Mouse (Mus musculus) heart, postnatal 0 days (tissue): ENCODE data around the gene Olig2. TPM values are rescaled to one million over a fixed set of nuclear protein-coding genes. Genes with fewer than 3 reads are reported as not detected.

Experiments used
- ATAC-seq: fragments of 200-750 bp; cut with Nextera tagmentation; 2 replicates; pipeline ENCODE4 v1.8.0; 2017; ENCODE audit warnings: low read depth, moderate number of reproducible peaks, moderate library complexity; ENCODE audit not compliant: insufficient read depth
- DNase-seq: peaks from one replicate; pipeline ENCODE4 v3.0.0-alpha.2; 2016; ENCODE audit warnings: low spot score
- H3K27ac ChIP-seq: fragments of 300-500 bp; sonication (generic); 2 replicates; pipeline ENCODE4 v1.5.1; 2014; ENCODE audit warnings: low read depth, mild to moderate bottlenecking
- H3K27me3 ChIP-seq: fragments of 300-500 bp; sonication (generic); 2 replicates; pipeline ENCODE4 v1.6.1; 2014; ENCODE audit warnings: low read length, mixed read lengths; ENCODE audit not compliant: control insufficient read depth, insufficient read depth
- H3K36me3 ChIP-seq: fragments of 300-500 bp; sonication (generic); replicated peaks from 2 replicates; pipeline ENCODE4 v1.6.1; 2014; ENCODE audit warnings: low read length, mixed read lengths; ENCODE audit not compliant: control insufficient read depth, insufficient read depth
- H3K4me1 ChIP-seq: fragments of 300-500 bp; sonication (generic); 2 replicates; pipeline ENCODE4 v1.6.1; 2014; ENCODE audit warnings: antibody characterized with exemption; ENCODE audit not compliant: control insufficient read depth, insufficient read depth
- H3K4me2 ChIP-seq: fragments of 300-500 bp; sonication (generic); 2 replicates; pipeline ENCODE4 v1.6.1; 2014; ENCODE audit warnings: low read depth, mild to moderate bottlenecking, low read length, moderate library complexity
- H3K4me3 ChIP-seq: fragments of 300-500 bp; sonication (generic); 2 replicates; pipeline ENCODE4 v1.5.1; 2014; ENCODE audit warnings: low read depth, low read length
- H3K9ac ChIP-seq: fragments of 300-500 bp; sonication (generic); replicated peaks from 2 replicates; pipeline ENCODE4 v1.6.1; 2014; ENCODE audit warnings: low read depth, low read length, mixed read lengths
- H3K9me3 ChIP-seq: fragments of 300-500 bp; sonication (generic); replicated peaks from 2 replicates; pipeline ENCODE4 v1.6.1; 2016; ENCODE audit warnings: low read length; ENCODE audit not compliant: control insufficient read depth
- CTCF ChIP-seq: IDR thresholded peaks from 2 replicates; pipeline ENCODE4 v1.5.1; 2016; ENCODE audit warnings: antibody characterized with exemption, control low read depth, low read depth
- EP300 ChIP-seq: IDR thresholded peaks from 2 replicates; pipeline ENCODE4 v1.6.1; 2016; ENCODE audit warnings: antibody characterized with exemption, low read depth
- WGBS: fragments of 180-500 bp; shearing (Covaris S2); extraction: QIAGEN DNeasy Blood & Tissue Kit; methylation state at CpG from one replicate; pipeline ENCODE4 v1.1.7; 2014; 5-methylcytosine and 5-hydroxymethylcytosine counted together
- polyA plus RNA-seq: library from polyadenylated mRNA; unstranded; fragments of >200 nt; fragmentation: Nextera tagmentation; extraction: Ambion mirVana; gene quantifications from 2 replicates; pipeline ENCODE4 v1.2.1, GENCODE M21; 2015
- total RNA-seq: library from RNA; depleted of rRNA; stranded (reverse); fragments of >200 nt; gene quantifications from 2 replicates; pipeline ENCODE4 v1.2.3, GENCODE M21; 2014; ENCODE audit warnings: low replicate concordance; rRNA removed

Gene Olig2
- 0.46 TPM in 1 of 2 replicates, not detected in the other for total RNA-seq
- polyA plus RNA-seq, result not detected in 2 replicates

- TF ChIP-seq EP300 (no peak), CTCF (no peak)
- Histone ChIP-seq H3K4me3 (peak within 1 kb of the TSS; percentile 30), H3K9me3 (no peaks in the 10 kb centered on the region), H3K9ac (no peak within 1 kb of the TSS), H3K4me1 (no peaks in the 10 kb centered on the region; the same call in 1 of the 2 replicates), H3K4me2 (peak within 1 kb of the TSS; percentile 45), H3K27me3 (peaks cover 100% of the 10 kb centered on the region), H3K36me3 (no peaks in the 10 kb centered on the region), H3K27ac (no peak within 1 kb of the TSS)
- ATAC-seq (no peak), DNase-seq (no peak)
- 1% methylated on average over 53 of the region's 53 CpGs for WGBS
These were observed at the start of gene Olig2 for GRCm38 (mm10) chr16:91225233-91226037. Gene Olig2 (plus strand): TSS chr16:91225457.

- Histone ChIP-seq H3K4me1 (no peaks in the 10 kb centered on the region), H3K27me3 (no peaks in the 10 kb centered on the region), H3K9ac (no peak overlapping the region), H3K4me2 (no peak overlapping the region), H3K9me3 (no peaks in the 10 kb centered on the region), H3K36me3 (no peaks in the 10 kb centered on the region), H3K4me3 (no peak overlapping the region), H3K27ac (no peak overlapping the region)
- DNase-seq (no peak), ATAC-seq (no peak)
- TF ChIP-seq EP300, result no peak
- TF ChIP-seq CTCF, result no peak
- 75% methylated on average over 8 of the region's 8 CpGs for WGBS
These were observed 49.4 kb upstream of the Olig2 start for GRCm38 (mm10) chr16:91175892-91176291.

DNA sequence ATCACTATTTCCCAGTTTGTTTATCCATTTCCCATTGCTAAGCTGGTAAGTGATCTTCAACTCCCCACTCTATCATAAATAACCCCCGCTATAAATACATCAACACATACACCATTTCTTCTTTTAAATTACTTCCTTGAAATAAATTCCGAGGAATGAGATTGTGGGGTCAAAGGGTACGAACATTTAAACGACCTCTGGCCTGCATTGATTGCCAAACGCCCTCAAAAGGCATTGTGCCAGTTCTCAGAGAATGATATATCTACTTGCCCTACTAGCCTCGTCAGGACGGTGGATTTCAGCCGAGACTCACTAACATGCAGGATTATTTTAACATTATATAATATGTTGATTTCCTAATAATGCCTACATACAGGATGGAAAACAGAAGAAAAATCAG, 38.2 kb upstream of the Olig2 start:
- H3K36me3 ChIP-seq, result no peaks in the 10 kb centered on the region
- 67% methylated on average over 8 of the region's 8 CpGs for WGBS
- no peaks in the 10 kb centered on the region for H3K9me3 ChIP-seq
- H3K9ac ChIP-seq, result no peak overlapping the region
- H3K27me3 ChIP-seq, result 0 out of 2 replicates have a peak, but pooled peaks cover 3% of the 10 kb centered on the region
- H3K4me2 ChIP-seq, result no peak overlapping the region
- H3K4me3 ChIP-seq, result no peak overlapping the region
- H3K4me1 ChIP-seq, result no peaks in the 10 kb centered on the region
- DNase-seq (no peak), ATAC-seq (no peak)
- no peak overlapping the region for H3K27ac ChIP-seq
- TF ChIP-seq CTCF (no peak), EP300 (no peak)

- DNase-seq (no peak), ATAC-seq (no peak)
- no peak overlapping the region for H3K27ac ChIP-seq
- WGBS, result 67% methylated on average over 10 of the region's 10 CpGs
- 0 out of 2 replicates have a peak, but pooled peaks cover 3% of the 10 kb centered on the region for H3K27me3 ChIP-seq
- H3K4me3 ChIP-seq, result no peak overlapping the region
- H3K4me2 ChIP-seq, result no peak overlapping the region
- H3K9me3 ChIP-seq, result no peaks in the 10 kb centered on the region
- no peaks in the 10 kb centered on the region for H3K36me3 ChIP-seq
- H3K9ac ChIP-seq, result no peak overlapping the region
- no peaks in the 10 kb centered on the region for H3K4me1 ChIP-seq
- TF ChIP-seq EP300, result no peak
- TF ChIP-seq CTCF, result no peak
These were observed 37.6 kb upstream of the Olig2 start for GRCm38 (mm10) chr16:91187662-91188061.

DNA sequence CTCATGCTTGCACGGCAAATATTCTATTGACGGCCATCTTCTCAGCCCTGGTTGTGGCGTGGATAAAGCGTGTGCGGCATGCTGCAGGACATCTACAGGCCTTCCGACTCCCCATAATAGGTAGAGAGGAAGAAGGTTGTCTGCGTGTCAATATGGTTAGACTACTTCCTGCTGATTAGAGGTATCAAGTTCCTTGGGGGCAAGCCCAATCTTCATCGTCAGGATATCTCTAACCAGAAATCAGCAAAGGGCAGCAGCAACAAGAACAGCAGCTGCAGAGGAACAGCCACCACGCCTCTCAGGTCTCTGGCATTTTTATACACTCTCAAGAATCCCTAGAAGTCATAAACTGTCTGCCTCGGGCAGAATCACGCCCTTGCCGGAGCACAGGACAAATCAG, 37.0 kb upstream of the Olig2 start:
- no peak for TF ChIP-seq CTCF
- no peak for TF ChIP-seq EP300
- Histone ChIP-seq H3K27me3 (0 out of 2 replicates have a peak, but pooled peaks cover 3% of the 10 kb centered on the region), H3K4me1 (no peaks in the 10 kb centered on the region), H3K4me3 (no peak overlapping the region), H3K9ac (no peak overlapping the region), H3K27ac (no peak overlapping the region), H3K9me3 (no peaks in the 10 kb centered on the region), H3K36me3 (no peaks in the 10 kb centered on the region), H3K4me2 (no peak overlapping the region)
- DNase-seq, result no peak
- no peak for ATAC-seq
- WGBS, result 77% methylated on average over 12 of the region's 12 CpGs

- Histone ChIP-seq H3K4me1 (no peaks in the 10 kb centered on the region), H3K4me2 (no peak overlapping the region), H3K36me3 (no peaks in the 10 kb centered on the region), H3K9me3 (no peaks in the 10 kb centered on the region), H3K27ac (no peak overlapping the region), H3K27me3 (0 out of 2 replicates have a peak, but pooled peaks cover 3% of the 10 kb centered on the region), H3K4me3 (no peak overlapping the region), H3K9ac (no peak overlapping the region)
- WGBS, result 66% methylated on average over 6 of the region's 6 CpGs
- TF ChIP-seq CTCF (no peak), EP300 (no peak)
- DNase-seq (no peak), ATAC-seq (no peak)
These were observed 34.0 kb upstream of the Olig2 start for GRCm38 (mm10) chr16:91191233-91191632.
